ENCODE assay signal across 7 mouse cellular contexts in the genomic region with DNA sequence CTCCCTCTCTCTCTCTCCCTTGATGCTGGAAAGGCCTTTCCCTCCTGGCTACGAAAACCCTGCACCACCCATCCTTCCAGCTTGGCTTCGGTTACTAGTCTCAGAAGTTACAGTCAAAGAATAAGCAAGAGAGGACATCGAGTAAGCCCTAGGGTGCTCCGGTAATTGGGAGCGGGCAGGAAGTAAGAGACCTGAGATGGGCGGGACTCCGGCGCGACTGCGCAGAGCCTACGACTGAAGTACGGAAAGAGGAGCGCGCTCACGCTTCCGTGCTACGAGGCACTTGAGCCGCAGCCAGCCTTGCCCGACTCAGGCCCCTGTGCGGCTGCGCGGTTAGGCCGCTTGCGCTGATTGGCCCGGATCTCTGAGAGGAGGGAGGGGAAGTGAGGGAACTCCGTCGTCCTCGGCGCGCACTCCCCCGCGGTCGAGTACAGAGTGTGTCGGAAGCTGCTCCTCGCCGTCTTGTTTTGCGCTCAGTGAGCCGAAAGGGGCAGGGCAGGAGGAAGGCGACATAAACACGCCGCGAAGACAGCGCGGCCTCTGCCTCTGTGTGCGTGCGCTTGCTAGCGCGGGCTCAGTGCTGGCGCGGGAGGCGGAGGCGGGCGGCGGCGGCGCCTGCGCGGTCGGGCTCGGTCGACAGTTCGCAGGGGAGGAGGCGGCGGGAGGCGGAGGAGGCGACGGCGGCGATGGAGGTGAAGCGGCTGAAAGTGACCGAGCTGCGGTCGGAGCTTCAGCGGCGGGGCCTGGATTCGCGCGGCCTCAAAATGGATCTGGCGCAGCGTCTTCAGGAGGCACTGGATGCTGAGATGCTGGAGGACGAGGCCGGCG. TPM values are rescaled to one million over a fixed set of nuclear protein-coding genes. Genes with fewer than 3 reads are reported as not detected.
DNase-seq lines count a peak whose midpoint lies in the region; ATAC-seq lines count a peak whose summit lies in the region.

A gene (plus strand): TSS at position 415 of the 828 bp plus-strand sequence.

- H3K27me3 ChIP-seq in intestine, embryonic 16.5 days (replicated peaks; ENCODE audit: control insufficient read depth, insufficient read depth, low read length): no peaks in the 10 kb centered on the region
- H3K27me3 ChIP-seq in midbrain, embryonic 11.5 days (ENCODE audit: control insufficient read depth, insufficient read depth, low read length): no peaks in the 10 kb centered on the region

- no peaks in the 10 kb centered on the region for H3K9me3 ChIP-seq in intestine, embryonic 16.5 days (ENCODE audit: control insufficient read depth, low read length)
- no peaks in the 10 kb centered on the region for H3K9me3 ChIP-seq in midbrain, embryonic 11.5 days (ENCODE audit: control insufficient read depth, low read length)

- H3K4me2 ChIP-seq in intestine, embryonic 16.5 days (ENCODE audit: low read depth, low read length): peak within 1 kb of the TSS; percentile 87
- peak within 1 kb of the TSS; percentile 95 for H3K4me2 ChIP-seq in midbrain, embryonic 11.5 days

- peak within 1 kb of the TSS; percentile 100 for H3K4me3 ChIP-seq in intestine, embryonic 16.5 days (ENCODE audit: low read length)
- peak within 1 kb of the TSS; percentile 100 for H3K4me3 ChIP-seq in midbrain, embryonic 11.5 days (ENCODE audit: low read depth, low read length)

- peaks cover 13% of the 10 kb centered on the region for H3K36me3 ChIP-seq in intestine, embryonic 16.5 days (ENCODE audit: control insufficient read depth, insufficient read depth, low read length)
- H3K36me3 ChIP-seq in midbrain, embryonic 11.5 days (ENCODE audit: control insufficient read depth, insufficient read depth, low read length): peaks cover 13% of the 10 kb centered on the region; the same call in 1 of the 2 replicates

- H3K27ac ChIP-seq in intestine, embryonic 16.5 days (ENCODE audit: low read length): peak within 1 kb of the TSS; percentile 100
- peak within 1 kb of the TSS; percentile 98 for H3K27ac ChIP-seq in midbrain, embryonic 11.5 days (ENCODE audit: low read depth, low read length)

- H3K4me1 ChIP-seq in intestine, embryonic 16.5 days (ENCODE audit: control insufficient read depth, insufficient read depth, low read length): peaks cover 21% of the 10 kb centered on the region
- peaks cover 35% of the 10 kb centered on the region for H3K4me1 ChIP-seq in midbrain, embryonic 11.5 days (ENCODE audit: control insufficient read depth, insufficient read depth, low read length)

- DNase-seq in adrenal gland, adult 8-10 months: peak; percentile 98
- peak; percentile 96 for DNase-seq in embryo, embryonic 9.5 days (ENCODE audit: extremely low spot score)
- peak; percentile 96 to 99 for DNase-seq in gastrocnemius, postnatal 4 days (ENCODE audit: low spot score in 2 of 2)
- peak; percentile 99 for DNase-seq in left cerebral cortex, postnatal 36 days (ENCODE audit: low spot score in 2 of 2)
- peak; percentile 99 for DNase-seq in midbrain, embryonic 11.5 days (ENCODE audit: low spot score, missing footprints)
- peak; percentile 99 for DNase-seq in skeletal muscle tissue, adult 2 months (ENCODE audit: low read depth, low spot score)

- peak; percentile 95 for ATAC-seq in intestine, embryonic 16.5 days
- peak; percentile 95 for ATAC-seq in midbrain, embryonic 11.5 days (ENCODE audit: low FRiP score)

- peak within 1 kb of the TSS; percentile 97 for H3K9ac ChIP-seq in intestine, embryonic 16.5 days (ENCODE audit: low read depth, low read length)
- H3K9ac ChIP-seq in midbrain, embryonic 11.5 days (ENCODE audit: low read length): peak within 1 kb of the TSS; percentile 98

- WGBS in intestine, embryonic 16.5 days: 0% methylated on average over 72 of the region's 83 CpGs
- under 1% methylated on average over 83 of the region's 83 CpGs for WGBS in midbrain, embryonic 11.5 days

- intact Hi-C loops in left cerebral cortex, postnatal 36 days (cut with DNase I): loop anchor here (2.0 to 5.0 kb wide), 2 partner anchors 19 to 48 kb away; a partner anchor contains a TSS

RNA-seq across cellular contexts. Expression of the gene that starts here (rescaled TPM):
- total RNA-seq in adrenal gland, adult 8-10 months (2022): 10 to 100 TPM; 66.4 to 84.4 (median 73.9) TPM
- total RNA-seq in gastrocnemius, postnatal 4 days (2021): 10 to 100 TPM; 61.3 to 71.0 TPM
- polyA plus RNA-seq in intestine, embryonic 16.5 days (2015; fragmentation: Nextera tagmentation; extraction: Ambion mirVana): 3.7 and 4.3 TPM in 2 replicates
- total RNA-seq in left cerebral cortex, postnatal 36 days (2021): 100 to 1,000 TPM; 110 to 118 TPM
- polyA plus RNA-seq in midbrain, embryonic 11.5 days (2014; fragmentation: Nextera tagmentation; extraction: Ambion mirVana): 6.1 and 6.2 TPM in 2 replicates

Comparison
In these comparisons a context has a peak if more than half of its experiments do, and no peak if none do; other contexts are left out.
1. Peak in every context shown above with its lines: DNase-seq, ATAC-seq, H3K4me3 ChIP-seq and H3K27ac ChIP-seq.